Mouse (Mus musculus): ENCODE data around the gene Bphl. TPM values are rescaled to one million over a fixed set of nuclear protein-coding genes. Genes with fewer than 3 reads are reported as not detected.

Bphl gene
- polyA plus RNA-seq (2015; fragmentation: Nextera tagmentation; extraction: Ambion mirVana): 51.2 and 72.1 TPM in 2 replicates

DNA sequence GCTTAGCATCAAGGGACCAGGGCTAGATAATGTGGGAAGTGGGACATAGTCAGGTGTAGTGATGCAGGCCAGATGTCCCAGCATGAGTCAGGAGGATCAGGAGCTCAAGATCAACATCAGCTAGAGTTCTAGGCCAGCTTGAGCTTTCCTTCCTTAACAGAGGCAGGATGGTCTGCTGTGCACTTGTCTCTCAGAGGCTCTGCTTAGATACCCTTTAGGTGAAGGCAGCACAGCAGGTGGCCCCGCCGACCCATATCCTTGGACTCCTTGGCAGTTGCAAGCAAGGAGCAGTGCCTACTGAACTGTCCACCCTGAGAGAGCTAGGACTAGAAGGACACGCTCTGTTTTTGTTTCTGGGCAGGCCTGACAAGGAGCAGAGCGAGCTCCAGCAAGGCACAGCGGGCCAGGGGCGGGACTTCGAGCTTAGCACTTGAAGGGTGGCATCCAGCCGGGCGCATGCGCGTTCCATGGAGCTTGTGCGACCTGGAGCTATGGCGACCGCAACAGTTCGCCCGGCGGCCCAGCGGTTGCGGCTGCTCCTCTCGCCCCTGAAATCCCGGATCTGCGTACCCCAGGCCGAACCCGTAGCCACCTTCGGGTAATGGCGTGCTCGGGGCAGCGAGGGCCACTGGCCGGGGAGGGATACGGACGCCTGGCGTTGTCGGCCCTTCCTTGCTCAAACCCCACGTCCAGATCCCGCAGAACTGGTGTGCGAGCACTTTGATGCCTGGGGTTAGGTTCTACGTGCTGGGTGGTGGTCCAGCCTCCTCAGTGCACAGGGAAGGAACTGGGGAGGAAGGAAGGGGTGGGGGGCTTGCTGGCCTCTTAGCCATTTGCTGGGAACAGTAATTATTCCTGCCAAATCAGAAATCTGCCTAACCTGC is at the start of gene Bphl:
Gene Bphl, plus strand, starts transcription at position 426 of the 884 bp plus-strand sequence.
- H3K4me1 ChIP-seq: peaks cover 12% of the 10 kb centered on the region
- WGBS: under 1% methylated on average over 37 of the region's 37 CpGs
- peak within 1 kb of the TSS; percentile 78 for H3K27ac ChIP-seq (replicated peaks)
- peak within 1 kb of the TSS; percentile 62 for H3K4me3 ChIP-seq (replicated peaks)
- H3K36me3 ChIP-seq: peaks cover 17% of the 10 kb centered on the region
- H3K27me3 ChIP-seq: no peaks in the 10 kb centered on the region
- H3K9ac ChIP-seq: peak within 1 kb of the TSS; percentile 70
- ATAC-seq (ENCODE audit: insufficient number of reproducible peaks, low FRiP score, low TSS enrichment, low read depth): peak; percentile 91
- H3K9me3 ChIP-seq (replicated peaks): no peaks in the 10 kb centered on the region
- peak within 1 kb of the TSS; percentile 65 for H3K4me2 ChIP-seq (replicated peaks)

DNA sequence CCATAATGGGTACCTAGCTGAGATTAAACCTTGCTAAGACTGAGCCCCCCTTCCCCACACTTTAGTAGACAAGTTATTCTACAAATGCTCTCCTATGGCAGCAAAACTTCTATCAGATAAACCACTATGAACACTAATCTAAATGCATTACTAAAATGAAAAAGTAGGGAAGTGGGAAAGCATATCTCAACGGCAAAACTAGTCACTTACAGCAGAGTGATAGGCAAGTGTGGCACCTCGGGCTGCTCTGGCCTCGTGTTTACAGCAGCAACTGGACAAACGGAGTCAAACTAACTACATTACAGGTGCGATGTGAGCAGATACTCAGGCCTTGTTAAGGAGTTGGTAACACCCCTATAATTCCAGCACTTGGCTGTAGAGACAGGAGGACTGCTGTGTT is 47.8 kb upstream of the Bphl start:
- Histone ChIP-seq H3K4me1 (no peaks in the 10 kb centered on the region), H3K4me3 (replicated peaks) (no peak overlapping the region), H3K36me3 (peaks cover 10% of the 10 kb centered on the region; the same call in 1 of the 2 replicates), H3K27ac (replicated peaks) (no peak overlapping the region), H3K9ac (no peak overlapping the region), H3K9me3 (replicated peaks) (no peaks in the 10 kb centered on the region), H3K27me3 (no peaks in the 10 kb centered on the region), H3K4me2 (replicated peaks) (no peak overlapping the region)
- WGBS: 80% methylated on average over 5 of the region's 5 CpGs
- ATAC-seq (ENCODE audit: insufficient number of reproducible peaks, low FRiP score, low TSS enrichment, low read depth): no peak

DNA sequence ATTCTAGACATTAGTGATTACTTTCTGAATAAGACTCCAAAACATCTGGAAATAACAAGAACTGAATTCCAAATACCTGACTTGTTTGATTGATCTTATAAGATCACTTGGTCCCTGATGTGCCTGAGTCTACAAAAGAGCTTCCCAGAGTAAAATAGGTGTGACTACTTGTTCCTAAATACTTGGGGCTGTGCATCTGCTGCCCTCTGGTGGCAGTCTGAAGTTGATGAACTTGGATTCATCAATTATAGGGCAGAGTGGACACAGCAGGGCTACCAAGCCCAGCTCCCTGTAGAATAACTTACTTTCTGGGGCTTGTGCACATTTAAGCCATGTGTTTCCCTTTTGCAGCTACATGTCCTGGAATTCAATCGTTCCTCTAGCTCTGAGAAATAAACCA is 42.2 kb upstream of the Bphl start:
- no peak overlapping the region for H3K9ac ChIP-seq

DNA sequence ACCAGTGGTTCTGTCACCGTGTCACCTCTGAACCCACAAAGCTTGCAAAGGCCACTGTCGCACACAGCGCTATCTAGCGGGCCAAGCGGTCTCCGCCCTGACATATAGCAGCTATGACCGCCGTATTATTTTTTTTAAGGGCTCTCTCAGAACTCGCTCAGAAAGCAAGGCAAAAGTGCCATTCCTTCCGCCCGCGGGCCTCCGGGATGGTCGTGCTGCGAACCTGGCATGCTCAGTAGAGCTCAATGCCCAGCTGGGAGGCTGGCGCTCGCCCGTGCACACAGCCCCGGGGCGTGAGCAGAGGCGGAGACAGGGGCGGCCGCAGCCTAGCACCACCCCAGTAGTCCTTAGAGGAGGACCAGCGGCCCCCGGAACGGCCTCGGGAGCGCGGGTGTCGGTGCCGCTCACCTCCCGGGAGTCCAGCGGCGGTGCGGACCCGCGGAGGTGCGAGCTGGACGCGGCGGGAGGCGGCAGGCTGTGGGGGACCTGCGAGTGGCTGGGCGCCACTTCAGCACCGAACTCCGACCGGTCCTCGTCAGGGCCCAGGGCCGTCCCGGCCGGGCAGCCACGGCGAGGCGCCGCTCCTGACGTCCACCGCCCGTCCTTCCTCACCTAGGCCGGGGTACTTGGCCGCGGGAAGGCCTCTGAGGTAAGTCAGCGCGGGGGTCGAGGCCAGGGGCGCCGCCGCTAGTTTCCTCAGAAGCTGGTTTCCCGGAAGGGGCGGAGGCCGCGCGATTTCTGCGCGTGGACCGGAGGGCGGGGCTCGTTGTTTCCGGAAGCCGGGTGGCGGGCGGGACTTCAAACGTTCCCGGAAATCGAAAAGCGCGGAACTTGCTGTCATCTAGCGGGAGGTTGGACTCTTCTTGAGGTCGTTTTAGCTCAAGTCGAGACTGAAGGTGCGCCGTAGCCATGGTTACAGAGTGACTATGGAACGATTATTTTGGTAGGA is 35.1 kb upstream of the Bphl start, which contains the start of the genes Ripk1 and Serpinb6a:
Gene Ripk1, plus strand, starts transcription at position 306 of the 949 bp plus-strand sequence.
Gene Serpinb6a, minus strand, starts transcription at position 737 of the 949 bp plus-strand sequence.
- Histone ChIP-seq H3K4me2 (replicated peaks) (peak within 1 kb of the TSS; percentile 78), H3K27ac (replicated peaks) (peak within 1 kb of the TSS; percentile 88), H3K4me3 (replicated peaks) (peak within 1 kb of the TSS; percentile 99), H3K9ac (peak within 1 kb of the TSS; percentile 87), H3K9me3 (replicated peaks) (no peaks in the 10 kb centered on the region), H3K4me1 (peaks cover 9% of the 10 kb centered on the region; the same call in 1 of the 2 replicates), H3K36me3 (0 out of 2 replicates have a peak, but pooled peaks cover 2% of the 10 kb centered on the region), H3K27me3 (no peaks in the 10 kb centered on the region)
- under 1% methylated on average over 92 of the region's 92 CpGs for WGBS
- peak; percentile 99 for ATAC-seq (ENCODE audit: insufficient number of reproducible peaks, low FRiP score, low TSS enrichment, low read depth)

More for the DNA sequence above, 42.2 kb upstream of the Bphl start:
- Histone ChIP-seq H3K36me3 (0 out of 2 replicates have a peak, but pooled peaks cover 2% of the 10 kb centered on the region), H3K27me3 (no peaks in the 10 kb centered on the region), H3K27ac (replicated peaks) (no peak overlapping the region), H3K9me3 (replicated peaks) (no peaks in the 10 kb centered on the region), H3K4me1 (no peaks in the 10 kb centered on the region), H3K4me2 (replicated peaks) (no peak overlapping the region), H3K4me3 (replicated peaks) (no peak overlapping the region)
- WGBS: 16% methylated on average over 1 of the region's 1 CpGs
- no peak for ATAC-seq (ENCODE audit: insufficient number of reproducible peaks, low FRiP score, low TSS enrichment, low read depth)

DNA sequence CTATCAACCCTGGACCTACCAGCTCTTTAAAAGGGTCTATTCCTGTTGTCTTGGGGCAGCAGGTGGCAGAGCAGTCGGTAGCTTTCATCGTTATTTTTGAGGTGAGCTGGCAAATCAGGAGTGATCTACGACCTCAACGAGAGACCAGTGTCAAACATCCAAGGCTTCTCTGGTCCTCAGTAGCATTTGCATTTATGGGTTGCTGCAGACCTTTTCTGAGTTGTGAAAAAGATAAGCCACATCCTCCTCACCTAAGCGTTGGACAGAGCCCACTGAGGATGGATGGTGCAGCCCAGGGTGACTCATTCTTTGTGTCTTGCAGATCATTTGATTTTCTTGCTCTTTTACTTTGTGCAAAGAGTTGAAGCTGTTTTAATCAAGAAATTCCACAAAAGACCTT is 34.3 kb upstream of the Bphl start:
- no peaks in the 10 kb centered on the region for H3K36me3 ChIP-seq
- H3K27me3 ChIP-seq: no peaks in the 10 kb centered on the region
- 10% methylated on average over 5 of the region's 5 CpGs for WGBS
- peaks cover 9% of the 10 kb centered on the region; the same call in 1 of the 2 replicates for H3K4me1 ChIP-seq
- no peak for ATAC-seq (ENCODE audit: insufficient number of reproducible peaks, low FRiP score, low TSS enrichment, low read depth)
- H3K9ac ChIP-seq: peak overlapping the region; percentile 31
- H3K4me2 ChIP-seq (replicated peaks): peak overlapping the region; percentile 78
- peak overlapping the region; percentile 99 for H3K4me3 ChIP-seq (replicated peaks)
- H3K27ac ChIP-seq (replicated peaks): 0 out of 2 replicates have a peak overlapping the region, but pooled peaks have one; percentile 88
- no peaks in the 10 kb centered on the region for H3K9me3 ChIP-seq (replicated peaks)

DNA sequence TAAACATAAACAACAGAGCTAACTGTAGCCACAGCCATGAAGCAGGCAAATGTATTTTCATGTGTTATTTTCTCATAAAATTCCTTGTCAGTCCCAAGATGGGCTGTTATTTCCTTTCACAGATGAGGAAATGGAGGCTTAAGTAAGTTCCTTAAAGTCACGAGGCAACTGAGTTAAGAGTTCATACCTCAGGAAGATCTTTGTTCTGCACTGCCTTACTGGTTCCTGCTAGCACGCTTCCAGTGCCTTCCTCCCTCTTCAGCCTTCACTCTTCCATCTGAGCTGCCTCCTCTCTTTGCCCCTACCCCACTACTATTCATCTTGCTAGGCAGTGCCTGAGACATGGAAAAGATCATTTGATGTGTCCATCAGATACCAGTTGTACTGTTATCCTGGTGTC is 30.2 kb upstream of the Bphl start:
- no peak for ATAC-seq (ENCODE audit: insufficient number of reproducible peaks, low FRiP score, low TSS enrichment, low read depth)
- peaks cover 15% of the 10 kb centered on the region for H3K36me3 ChIP-seq
- H3K4me2 ChIP-seq (replicated peaks): no peak overlapping the region
- no peaks in the 10 kb centered on the region for H3K27me3 ChIP-seq
- H3K27ac ChIP-seq (replicated peaks): no peak overlapping the region
- H3K9ac ChIP-seq: no peak overlapping the region
- 64% methylated on average over 2 of the region's 2 CpGs for WGBS
- H3K9me3 ChIP-seq (replicated peaks): no peaks in the 10 kb centered on the region
- no peak overlapping the region for H3K4me3 ChIP-seq (replicated peaks)
- H3K4me1 ChIP-seq: peaks cover 5% of the 10 kb centered on the region; the same call in 1 of the 2 replicates

DNA sequence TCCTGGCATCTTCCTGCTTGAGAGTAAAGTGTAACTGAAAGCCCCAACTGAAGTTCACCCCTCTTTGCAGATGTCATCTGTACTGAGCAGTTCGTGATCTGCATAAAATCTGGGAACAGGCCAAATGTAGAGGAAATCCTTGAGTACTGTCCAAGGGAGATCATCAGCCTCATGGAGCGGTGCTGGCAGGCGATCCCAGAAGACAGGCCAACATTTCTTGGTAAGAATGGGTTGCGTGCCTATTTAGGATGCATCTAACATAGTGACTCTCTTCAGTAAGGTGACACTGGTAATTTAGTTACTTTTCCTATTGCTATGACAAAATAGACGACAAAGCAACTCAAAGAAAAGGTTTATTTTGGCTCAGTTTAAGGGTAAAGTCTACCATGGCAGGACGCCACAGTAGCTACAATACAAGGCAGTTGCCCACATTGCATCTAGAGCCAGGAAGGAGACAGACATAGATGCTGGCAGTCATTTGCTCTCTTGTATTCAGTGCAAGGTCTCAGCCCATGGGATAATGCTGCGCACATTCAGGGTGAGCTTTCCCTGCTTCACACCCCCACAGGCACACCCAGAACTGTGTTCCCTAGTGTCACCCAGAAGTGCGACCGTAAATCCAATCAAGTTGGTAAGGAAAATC is 20.3 kb upstream of the Bphl start:
- ATAC-seq (ENCODE audit: insufficient number of reproducible peaks, low FRiP score, low TSS enrichment, low read depth): no peak
- Histone ChIP-seq H3K4me3 (replicated peaks) (no peak overlapping the region), H3K9ac (no peak overlapping the region), H3K36me3 (peaks cover 59% of the 10 kb centered on the region), H3K4me2 (replicated peaks) (no peak overlapping the region), H3K4me1 (no peaks in the 10 kb centered on the region), H3K9me3 (replicated peaks) (no peaks in the 10 kb centered on the region), H3K27me3 (no peaks in the 10 kb centered on the region), H3K27ac (replicated peaks) (no peak overlapping the region)
- WGBS: 92% methylated on average over 9 of the region's 9 CpGs

DNA sequence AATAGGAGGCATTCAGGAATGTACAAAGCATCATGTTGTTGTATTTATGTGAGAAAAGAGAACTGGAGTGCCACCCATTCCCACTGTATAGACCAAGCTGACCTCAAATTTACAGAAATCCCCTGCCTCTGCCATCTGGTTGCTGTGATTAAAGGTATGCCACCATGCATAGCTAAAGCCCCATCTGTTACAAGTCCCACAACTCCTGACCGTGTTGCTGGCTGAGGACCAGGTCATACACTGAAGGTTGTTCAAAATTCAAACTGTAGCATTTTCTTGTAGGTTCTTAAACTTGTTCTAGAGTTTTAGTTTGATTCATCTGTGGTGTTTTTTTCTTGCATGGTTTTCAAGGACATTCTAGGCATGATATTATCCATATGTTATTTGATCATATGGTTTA is 18.9 kb upstream of the Bphl start:
- no peaks in the 10 kb centered on the region for H3K9me3 ChIP-seq (replicated peaks)
- WGBS: 81% methylated on average over 1 of the region's 1 CpGs
- H3K4me2 ChIP-seq (replicated peaks): no peak overlapping the region
- H3K9ac ChIP-seq: no peak overlapping the region
- no peak overlapping the region for H3K27ac ChIP-seq (replicated peaks)
- no peak overlapping the region for H3K4me3 ChIP-seq (replicated peaks)
- no peaks in the 10 kb centered on the region for H3K4me1 ChIP-seq
- H3K27me3 ChIP-seq: no peaks in the 10 kb centered on the region
- peaks cover 62% of the 10 kb centered on the region for H3K36me3 ChIP-seq
- no peak for ATAC-seq (ENCODE audit: insufficient number of reproducible peaks, low FRiP score, low TSS enrichment, low read depth)

DNA sequence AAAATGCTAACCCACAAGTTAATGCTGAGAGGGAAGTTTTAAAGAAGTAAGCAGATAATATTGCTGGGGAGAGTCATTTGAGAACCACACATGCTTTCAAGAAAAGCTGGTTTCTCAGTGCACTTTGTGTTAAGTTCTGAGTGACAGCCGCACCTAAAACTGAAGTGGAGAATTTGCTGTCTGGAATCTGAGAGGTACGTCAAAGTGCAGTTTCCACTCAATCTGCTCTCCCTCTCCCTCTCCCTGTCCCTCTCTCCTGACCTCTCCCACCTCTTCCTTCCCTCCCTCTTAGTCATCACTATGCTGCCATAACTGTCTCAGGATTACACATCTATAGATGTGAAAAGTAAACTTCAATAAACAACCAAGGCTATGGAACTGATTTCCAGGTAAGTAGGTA is 15.4 kb upstream of the Bphl start:
- WGBS: 67% methylated on average over 2 of the region's 2 CpGs
- H3K4me1 ChIP-seq: no peaks in the 10 kb centered on the region
- H3K4me2 ChIP-seq (replicated peaks): no peak overlapping the region
- no peak overlapping the region for H3K4me3 ChIP-seq (replicated peaks)
- H3K9me3 ChIP-seq (replicated peaks): no peaks in the 10 kb centered on the region
- H3K36me3 ChIP-seq: peaks cover 47% of the 10 kb centered on the region
- H3K27me3 ChIP-seq: no peaks in the 10 kb centered on the region
- no peak overlapping the region for H3K9ac ChIP-seq
- no peak overlapping the region for H3K27ac ChIP-seq (replicated peaks)
- ATAC-seq (ENCODE audit: insufficient number of reproducible peaks, low FRiP score, low TSS enrichment, low read depth): no peak

DNA sequence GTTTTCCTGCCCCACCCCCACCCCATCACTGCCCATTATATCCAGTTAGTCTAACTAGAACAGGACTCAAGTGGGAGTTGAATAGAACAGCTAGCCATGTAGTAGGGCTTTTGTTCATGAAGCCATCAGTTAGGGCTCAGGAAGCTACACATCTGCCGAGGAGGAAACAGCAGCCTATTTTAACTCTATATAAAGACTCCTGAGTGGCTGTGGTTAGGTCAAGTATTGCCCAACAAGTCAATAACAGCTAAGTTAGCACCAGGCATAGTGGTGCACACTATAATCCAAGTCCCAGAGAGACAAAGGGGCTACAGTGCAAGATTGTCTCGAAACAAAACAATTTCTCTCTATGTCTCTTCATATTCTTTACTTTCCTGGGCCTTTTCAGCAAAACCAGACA is 5.4 kb upstream of the Bphl start:
- no peak overlapping the region for H3K9ac ChIP-seq
- peaks cover under 1% of the 10 kb centered on the region for H3K4me1 ChIP-seq
- no peak overlapping the region for H3K4me2 ChIP-seq (replicated peaks)
- WGBS: 81% methylated on average over 2 of the region's 2 CpGs
- H3K27me3 ChIP-seq: no peaks in the 10 kb centered on the region
- H3K36me3 ChIP-seq: peaks cover 43% of the 10 kb centered on the region
- H3K9me3 ChIP-seq (replicated peaks): no peaks in the 10 kb centered on the region
- no peak overlapping the region for H3K4me3 ChIP-seq (replicated peaks)
- no peak overlapping the region for H3K27ac ChIP-seq (replicated peaks)
- no peak for ATAC-seq (ENCODE audit: insufficient number of reproducible peaks, low FRiP score, low TSS enrichment, low read depth)

All from embryonic facial prominence, embryonic 15.5 days (tissue).